Mouse (Mus musculus): ENCODE results near the gene Rbm34. TPM values are rescaled to one million over a fixed set of nuclear protein-coding genes. Genes with fewer than 3 reads are reported as not detected.
"Not testable (repeated sequence)": the region's sequence is repeated elsewhere in the genome, so short reads cannot be mapped to it uniquely, and the experiment has no call there.

Gene Rbm34
- total RNA-seq, 2 experiments from 2014 or later: 3.5 to 4.2 TPM

DNA sequence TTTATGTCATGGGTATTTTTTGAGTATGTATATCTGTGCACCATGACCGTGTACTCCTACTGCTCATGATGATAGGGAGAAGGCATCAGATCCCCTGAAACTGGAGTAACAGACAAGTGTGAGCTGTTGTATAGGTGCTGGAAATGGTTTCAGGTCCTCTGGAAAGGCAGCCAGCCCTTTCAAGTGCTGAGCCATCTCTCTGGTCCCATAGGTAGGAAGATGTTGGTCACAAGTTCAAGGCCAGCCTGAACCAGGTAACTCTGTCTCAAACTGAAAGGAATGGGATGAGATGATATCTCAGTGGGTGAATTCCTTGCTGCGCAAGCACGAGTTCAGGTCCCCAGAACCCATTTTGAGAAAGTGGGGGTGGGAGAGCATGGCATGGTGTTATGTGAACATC lies 49.4 kb downstream of the Rbm34 start:
- DNase-seq: no peak
- intact Hi-C loops (cut with DNase I): loop anchor here (1.0 to 2.0 kb wide), 2 partner anchors 337 to 424 kb away; no protein-coding TSS in a partner anchor

- intact Hi-C loops (cut with DNase I): loop anchor here (1.0 to 2.0 kb wide), 2 partner anchors 336 to 424 kb away; no protein-coding TSS in a partner anchor
- peak; percentile 69 to 80 for DNase-seq
Observed at GRCm38 (mm10) chr8:126920845-126921244, 50.0 kb downstream of the Rbm34 start.

DNA sequence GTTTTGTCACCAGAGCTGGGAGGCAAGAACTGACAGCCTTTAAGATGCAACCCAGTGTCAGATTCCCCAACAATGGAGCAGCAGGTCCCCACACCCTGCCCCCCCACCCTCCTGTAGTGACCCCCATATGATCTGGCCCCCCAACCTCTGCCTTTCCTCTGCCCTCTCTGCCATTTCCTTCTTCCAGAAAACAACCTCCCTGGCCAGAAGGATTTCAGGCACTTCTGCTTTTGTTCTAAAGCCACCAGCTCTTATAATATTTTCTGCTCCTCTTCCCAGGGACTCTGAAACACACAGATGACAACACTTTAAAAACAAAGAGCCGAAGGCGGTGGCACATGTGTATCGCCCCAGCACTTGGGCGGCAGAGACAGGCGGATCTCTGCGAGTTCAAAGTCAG lies 50.5 kb downstream of the Rbm34 start:
- DNase-seq: no peak
- intact Hi-C loops (cut with DNase I): loop anchor here (2.0 kb wide), 1 partner anchor 336 kb away; no protein-coding TSS in a partner anchor

GRCm38 (mm10) chr8:126919703-126920102 lies 51.2 kb downstream of the Rbm34 start:
- intact Hi-C loops (cut with DNase I): loop anchor here (1.0 to 5.0 kb wide), 3 partner anchors 183 to 335 kb away; no protein-coding TSS in a partner anchor
- DNase-seq: no peak

DNA sequence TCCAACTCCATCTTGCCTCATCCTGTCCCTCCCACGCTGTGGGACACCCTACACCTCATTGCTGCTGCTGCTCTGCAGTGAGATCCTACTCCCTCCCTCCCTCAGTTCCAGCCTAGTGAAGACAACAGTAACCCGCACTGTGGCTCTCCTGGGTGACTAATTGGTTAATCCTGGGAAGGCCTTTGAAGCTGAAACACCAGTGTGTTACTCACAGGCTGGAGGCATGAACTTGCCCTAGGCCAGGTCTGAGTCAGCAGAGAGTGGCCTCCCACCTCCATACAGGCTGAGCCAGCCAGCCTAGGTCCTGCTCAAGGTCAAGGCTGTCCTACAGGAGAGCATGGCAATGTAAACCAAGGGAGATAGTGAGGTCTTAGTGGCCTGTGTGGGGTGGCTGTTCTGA lies 51.6 kb downstream of the Rbm34 start:
- DNase-seq: no peak
- intact Hi-C loops (cut with DNase I): loop anchor here (1.0 to 5.0 kb wide), 2 partner anchors 183 to 252 kb away; no protein-coding TSS in a partner anchor

DNA sequence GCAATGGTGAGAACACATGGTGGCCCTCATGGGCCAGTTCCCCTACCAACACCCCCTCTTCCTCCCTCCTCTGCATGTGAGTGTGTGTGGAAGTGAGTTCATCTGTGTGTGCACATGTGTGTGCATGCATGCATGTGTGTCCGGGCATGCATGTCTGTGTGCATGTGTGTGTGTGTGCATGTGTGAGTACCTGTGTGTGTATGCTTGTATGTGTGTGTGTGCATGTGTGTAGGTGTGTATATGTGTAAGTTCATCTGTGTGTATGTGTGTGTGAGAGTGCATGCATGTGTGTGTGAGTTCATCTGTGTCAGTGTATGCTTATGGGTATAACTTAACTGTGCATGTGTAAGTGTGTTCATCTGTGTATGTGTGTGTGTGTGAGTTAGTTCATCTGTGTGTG lies 52.5 kb downstream of the Rbm34 start:
- intact Hi-C loops (cut with DNase I): loop anchor here (5.0 kb wide), 1 partner anchor 251 kb away; no protein-coding TSS in a partner anchor
- DNase-seq: no peak

- peak; percentile 51 to 68 for DNase-seq
- intact Hi-C loops (cut with DNase I): loop anchor here (2.0 to 5.0 kb wide), 2 partner anchors 79 to 250 kb away; no protein-coding TSS in a partner anchor
Observed at GRCm38 (mm10) chr8:126917179-126917905, 53.5 kb downstream of the Rbm34 start.

- no peak for DNase-seq
- intact Hi-C loops (cut with DNase I): loop anchor here (2.0 to 5.0 kb wide), 2 partner anchors 78 to 249 kb away; no protein-coding TSS in a partner anchor
Observed at GRCm38 (mm10) chr8:126916611-126917010, 54.3 kb downstream of the Rbm34 start.

DNA sequence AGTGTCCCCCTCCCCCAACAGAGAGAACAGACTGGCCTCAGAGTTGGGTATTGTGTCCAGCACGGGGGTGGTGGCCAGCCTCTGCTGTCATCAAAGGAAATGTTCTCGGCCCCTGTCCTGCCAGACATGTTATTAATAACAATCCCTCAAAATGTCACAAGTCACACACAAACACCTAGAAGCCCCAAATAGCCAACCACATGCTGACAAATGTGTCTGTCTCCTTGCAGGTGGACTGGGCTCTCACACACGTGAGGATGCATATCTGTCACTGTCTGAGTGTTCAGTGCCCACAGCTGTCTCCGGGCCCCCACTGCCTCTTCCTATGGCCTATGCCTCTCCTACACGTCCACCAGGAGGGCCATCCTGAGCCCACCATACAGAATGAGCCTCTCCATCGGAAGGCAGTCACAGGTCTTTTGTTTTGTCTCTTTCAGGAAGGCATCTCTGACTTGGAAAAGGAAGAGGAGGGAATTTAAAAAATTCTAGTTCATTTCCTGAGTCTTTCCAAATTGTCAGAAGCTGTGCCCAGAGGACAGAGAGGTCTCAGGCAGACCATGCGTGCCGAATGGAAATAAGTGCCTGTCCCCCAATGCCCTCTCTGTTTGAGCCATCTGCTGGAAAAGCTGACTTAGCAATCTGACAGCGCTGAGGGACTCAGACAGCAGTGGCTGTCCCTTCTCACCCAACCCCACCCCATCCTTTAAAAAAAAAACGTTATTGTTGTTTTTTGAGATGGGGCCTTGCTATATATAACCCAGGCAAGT lies 56.1 kb downstream of the Rbm34 start:
- no peak for DNase-seq
- intact Hi-C loops (cut with DNase I): loop anchor here (5.0 kb wide), 1 partner anchor 247 kb away; no protein-coding TSS in a partner anchor

- DNase-seq; intact Hi-C loops (cut with DNase I): not testable (repeated sequence)
Observed at GRCm38 (mm10) chr8:126914107-126914490, 56.8 kb downstream of the Rbm34 start.

- peak; percentile 77 to 80 for DNase-seq
- intact Hi-C loops (cut with DNase I): loop anchor here (2.0 kb wide), 1 partner anchor 27 kb away; no protein-coding TSS in a partner anchor
Observed at GRCm38 (mm10) chr8:126913241-126914106, 57.4 kb downstream of the Rbm34 start.

DNA sequence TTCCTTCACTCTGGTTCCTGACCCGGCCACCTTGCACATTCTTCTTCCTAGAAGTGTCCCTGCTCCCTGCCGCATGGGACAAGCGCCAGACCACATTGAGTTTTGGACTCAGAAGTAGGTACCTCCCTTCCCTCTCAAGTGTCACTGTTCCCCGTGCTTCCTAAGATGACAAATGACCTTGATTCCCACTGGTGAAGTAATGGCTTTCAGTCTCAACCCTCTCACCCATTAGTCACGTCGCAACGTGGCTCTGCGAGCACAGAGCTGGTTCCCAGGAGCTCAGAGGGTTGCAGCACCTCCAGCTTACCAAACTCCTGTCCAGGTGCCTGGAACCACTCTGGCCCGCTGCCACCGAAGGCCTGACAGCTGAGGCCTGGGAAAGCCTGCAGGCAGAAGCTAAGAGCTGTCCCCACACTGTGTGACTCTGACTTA lies 61.5 kb downstream of the Rbm34 start:
- intact Hi-C loops (cut with DNase I): no loop called here
- peak; percentile 38 to 45 for DNase-seq

GRCm38 (mm10) chr8:126908805-126909204 lies 62.1 kb downstream of the Rbm34 start:
- peak in 1 of 2 experiments; percentile 41 for DNase-seq
- intact Hi-C loops (cut with DNase I): no loop called here

DNA sequence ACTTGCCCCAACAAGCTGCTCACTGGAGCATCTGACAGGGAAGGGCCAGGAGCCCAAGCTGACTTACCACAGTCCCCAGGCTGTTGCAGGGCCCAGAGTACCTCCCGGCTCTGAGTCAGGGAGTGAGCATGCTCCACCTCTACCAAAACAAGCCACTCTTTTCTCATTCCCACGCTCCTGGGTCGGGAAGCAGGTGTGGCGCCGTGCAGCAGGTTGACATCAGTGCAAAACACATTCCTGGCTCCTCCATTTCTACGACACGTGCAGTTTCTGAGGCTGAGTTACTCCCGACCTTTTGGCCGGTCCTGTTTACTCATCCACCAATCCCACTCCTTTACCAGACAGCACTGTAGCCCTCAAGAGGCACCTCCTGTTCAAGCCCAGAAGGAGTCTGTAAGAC lies 62.9 kb downstream of the Rbm34 start:
- DNase-seq: no peak
- intact Hi-C loops (cut with DNase I): no loop called here

GRCm38 (mm10) chr8:126907374-126907773 lies 63.5 kb downstream of the Rbm34 start:
- intact Hi-C loops (cut with DNase I): no loop called here

DNA sequence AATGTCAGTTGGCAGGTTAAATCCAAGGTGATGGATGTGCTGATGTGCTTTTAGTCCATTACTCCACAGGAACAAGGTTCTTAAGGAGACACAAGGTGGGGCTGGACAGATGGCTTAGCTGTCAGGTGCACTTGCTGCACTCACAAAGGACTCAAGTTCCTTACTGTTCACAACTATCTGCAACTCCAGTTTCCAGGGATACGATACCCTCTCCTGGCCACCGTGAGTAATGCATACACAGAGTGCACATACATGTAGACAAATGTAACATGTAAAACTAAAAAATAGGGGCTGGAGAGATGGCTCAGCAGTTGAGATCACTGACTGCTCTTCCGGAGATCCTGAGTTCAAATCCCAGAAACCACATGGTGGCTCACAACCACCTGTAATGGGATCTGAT lies 65.5 kb downstream of the Rbm34 start:
- no peak for DNase-seq
- intact Hi-C loops (cut with DNase I): no loop called here

More at GRCm38 (mm10) chr8:126907374-126907773, 63.5 kb downstream of the Rbm34 start:
- DNase-seq: no peak

DNA sequence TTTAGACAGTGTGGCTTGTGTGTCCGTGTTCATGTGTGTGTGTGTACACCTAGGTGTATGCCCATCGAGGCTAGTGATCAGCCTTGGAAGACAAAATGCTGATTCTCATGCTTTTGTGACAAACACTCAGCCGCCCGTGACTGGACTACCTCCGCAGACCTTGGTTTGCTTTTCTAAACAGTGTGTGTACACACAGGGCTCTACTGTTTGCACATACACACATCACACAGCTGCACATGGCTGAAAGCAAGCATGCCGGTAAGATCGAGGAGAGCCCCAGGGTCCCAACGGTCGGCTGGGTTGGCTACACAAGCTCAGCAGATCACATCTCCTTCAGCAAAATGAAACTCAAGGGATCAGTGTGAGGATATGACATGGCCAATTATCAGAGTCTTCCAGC lies 66.9 kb downstream of the Rbm34 start:
- DNase-seq: no peak
- intact Hi-C loops (cut with DNase I): no loop called here

GRCm38 (mm10) chr8:126903224-126903895 lies 67.5 kb downstream of the Rbm34 start:
- DNase-seq: no peak
- intact Hi-C loops (cut with DNase I): no loop called here

- intact Hi-C loops (cut with DNase I): no loop called here
- no peak for DNase-seq
Observed at GRCm38 (mm10) chr8:126901612-126902011, 69.3 kb downstream of the Rbm34 start.

Measured in heart, postnatal 14 days (tissue).